Mouse (Mus musculus) liver, embryonic 11.5 days (tissue): ENCODE data around the gene Smoc1. TPM values are rescaled to one million over a fixed set of nuclear protein-coding genes. Genes with fewer than 3 reads are reported as not detected.

Experiments used
- ATAC-seq: fragments of 200-750 bp; cut with Nextera tagmentation; replicated peaks from 2 replicates; pipeline ENCODE4 v1.8.0; 2017; ENCODE audit warnings: moderate number of reproducible peaks, mild to moderate bottlenecking, moderate TSS enrichment, moderate library complexity; ENCODE audit not compliant: low FRiP score
- DNase-seq: peaks from one replicate; pipeline ENCODE4 v3.0.0-alpha.2; 2017; ENCODE audit warnings: low spot score
- H3K27ac ChIP-seq: fragments of 300-500 bp; sonication (generic); 2 replicates; pipeline ENCODE4 v1.5.1; 2014; ENCODE audit warnings: mild to moderate bottlenecking, low read depth, low read length, control low read depth
- H3K27me3 ChIP-seq: fragments of 300-500 bp; sonication (generic); replicated peaks from 2 replicates; pipeline ENCODE4 v1.6.1; 2014; ENCODE audit warnings: low read length, mixed read lengths; ENCODE audit not compliant: control insufficient read depth, insufficient read depth
- H3K36me3 ChIP-seq: fragments of 300-500 bp; sonication (generic); 2 replicates; pipeline ENCODE4 v1.6.1; 2014; ENCODE audit warnings: mild to moderate bottlenecking, low read length, moderate library complexity, mixed read lengths; ENCODE audit not compliant: control insufficient read depth, insufficient read depth
- H3K4me1 ChIP-seq: fragments of 300-500 bp; sonication (generic); replicated peaks from 2 replicates; pipeline ENCODE4 v1.6.1; 2014; ENCODE audit warnings: low read length, mixed read lengths; ENCODE audit not compliant: control insufficient read depth, insufficient read depth
- H3K4me2 ChIP-seq: fragments of 300-500 bp; sonication (generic); 2 replicates; pipeline ENCODE4 v1.6.1; 2014; ENCODE audit warnings: mild to moderate bottlenecking, control low read depth, moderate library complexity
- H3K4me3 ChIP-seq: fragments of 300-500 bp; sonication (generic); 2 replicates; pipeline ENCODE4 v1.5.1; 2014; ENCODE audit warnings: low read depth, low read length, control low read depth
- H3K9ac ChIP-seq: fragments of 300-500 bp; sonication (generic); 2 replicates; pipeline ENCODE4 v1.6.1; 2014; ENCODE audit warnings: low read depth, low read length, control low read depth
- H3K9me3 ChIP-seq: fragments of 300-500 bp; sonication (generic); 2 replicates; pipeline ENCODE4 v1.6.1; 2016; ENCODE audit warnings: low read length, inconsistent platforms, mixed read lengths; ENCODE audit not compliant: control insufficient read depth
- WGBS: fragments of 180-500 bp; shearing (Covaris S2); extraction: QIAGEN DNeasy Blood & Tissue Kit; methylation state at CpG from one replicate; pipeline ENCODE4 v1.1.7; 2014; 5-methylcytosine and 5-hydroxymethylcytosine counted together
- polyA plus RNA-seq: library from polyadenylated mRNA; unstranded; fragments of >200 nt; fragmentation: Nextera tagmentation; extraction: Ambion mirVana; gene quantifications from 2 replicates; pipeline ENCODE4 v1.2.1, GENCODE M21; 2014

Gene Smoc1
- polyA plus RNA-seq, 1 experiment from 2014 or later: 10.9 TPM

DNA sequence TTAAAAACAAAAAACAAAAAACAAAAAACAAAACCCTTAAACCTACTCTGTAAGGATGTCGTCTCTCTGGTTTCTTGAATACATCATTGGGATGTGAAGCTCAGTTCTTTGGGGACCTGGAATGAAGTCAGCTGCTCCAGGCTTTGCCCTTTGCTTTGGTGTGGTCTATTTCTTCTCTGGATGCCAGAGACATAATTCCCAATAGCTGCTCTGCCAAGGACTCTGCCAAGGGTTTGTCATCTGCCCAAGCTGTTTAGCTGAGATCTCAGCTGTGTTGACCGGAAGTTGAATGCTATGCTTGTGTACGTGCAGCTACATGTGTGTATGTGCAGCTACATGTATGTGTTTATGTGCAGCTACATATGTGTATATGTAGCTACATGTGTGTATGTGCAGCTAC, 83.4 kb downstream of the Smoc1 start:
- WGBS: 89% methylated on average over 3 of the region's 3 CpGs
- Histone ChIP-seq H3K4me2 (no peak overlapping the region), H3K27me3 (no peaks in the 10 kb centered on the region), H3K4me1 (peaks cover 7% of the 10 kb centered on the region), H3K9ac (no peak overlapping the region), H3K36me3 (no peaks in the 10 kb centered on the region), H3K4me3 (no peak overlapping the region), H3K27ac (no peak overlapping the region), H3K9me3 (no peaks in the 10 kb centered on the region)
- DNase-seq (no peak), ATAC-seq (no peak)

DNA sequence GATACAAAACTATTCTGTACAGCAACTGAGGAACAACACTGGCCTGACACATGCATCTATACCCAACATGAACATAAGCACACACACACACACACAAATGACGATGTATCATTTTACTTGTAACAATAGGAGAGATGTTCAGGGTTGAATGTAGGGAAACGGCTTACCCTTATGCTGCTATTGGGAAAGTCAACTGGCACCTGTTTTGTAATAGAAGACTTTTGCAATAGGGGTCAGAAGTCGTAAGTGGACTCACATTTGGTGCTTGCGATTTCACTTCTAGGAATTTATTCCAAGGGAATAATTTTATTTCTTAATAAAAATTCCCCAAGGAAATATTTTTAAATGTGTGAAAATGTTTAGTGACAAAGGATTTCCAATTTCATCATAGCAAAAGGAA, 85.7 kb downstream of the Smoc1 start:
- no peak overlapping the region for H3K4me3 ChIP-seq
- WGBS: 87% methylated on average over 4 of the region's 4 CpGs
- no peaks in the 10 kb centered on the region for H3K27me3 ChIP-seq
- no peaks in the 10 kb centered on the region for H3K9me3 ChIP-seq
- H3K27ac ChIP-seq: no peak overlapping the region
- ATAC-seq (no peak), DNase-seq (no peak)
- H3K36me3 ChIP-seq: no peaks in the 10 kb centered on the region
- no peak overlapping the region for H3K4me2 ChIP-seq
- H3K4me1 ChIP-seq: peaks cover 7% of the 10 kb centered on the region
- H3K9ac ChIP-seq: no peak overlapping the region

DNA sequence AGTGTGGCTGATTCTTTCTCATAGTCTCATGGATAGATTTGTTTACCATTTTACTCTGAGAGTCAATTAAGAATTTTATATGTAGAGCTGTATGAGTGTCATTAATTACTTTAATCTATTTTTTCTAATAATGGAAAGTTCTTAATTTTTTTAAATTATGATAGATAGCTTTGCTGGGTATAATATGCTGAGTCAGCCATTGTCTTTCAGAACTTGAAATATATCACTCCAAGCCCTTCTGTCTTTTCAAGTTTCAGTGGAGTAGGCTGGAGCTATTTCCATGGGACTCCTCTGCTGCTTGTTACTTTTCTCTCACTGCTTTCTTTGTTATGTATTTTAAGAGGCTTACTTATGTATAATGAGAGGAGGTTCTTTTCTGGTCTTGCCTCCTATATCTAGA, 93.7 kb downstream of the Smoc1 start:
- H3K9ac ChIP-seq: no peak overlapping the region
- no peak overlapping the region for H3K4me3 ChIP-seq
- no peaks in the 10 kb centered on the region for H3K27me3 ChIP-seq
- no peak for DNase-seq
- ATAC-seq: no peak
- no peaks in the 10 kb centered on the region for H3K36me3 ChIP-seq
- H3K27ac ChIP-seq: no peak overlapping the region
- H3K4me2 ChIP-seq: no peak overlapping the region
- H3K4me1 ChIP-seq: no peaks in the 10 kb centered on the region
- no peaks in the 10 kb centered on the region for H3K9me3 ChIP-seq

DNA sequence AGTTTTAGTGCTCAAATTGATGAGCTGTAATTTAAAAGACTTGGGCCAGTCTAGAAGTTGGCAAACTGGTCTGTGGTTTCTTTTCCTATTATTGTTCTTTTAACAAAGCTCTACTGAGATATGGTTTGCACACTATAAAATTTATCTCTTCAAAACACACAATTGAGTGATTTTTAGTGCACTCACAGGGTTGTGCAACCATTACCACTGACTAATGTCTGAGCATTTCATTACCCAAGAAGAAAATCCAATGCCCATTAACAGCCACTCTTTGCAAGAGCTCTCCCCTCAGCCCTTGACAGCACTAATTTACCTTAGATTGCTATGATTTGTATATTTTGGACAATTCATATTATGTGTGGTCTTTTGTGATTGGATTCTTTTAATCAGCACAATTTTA, 97.2 kb downstream of the Smoc1 start:
- H3K4me2 ChIP-seq: no peak overlapping the region
- no peaks in the 10 kb centered on the region for H3K27me3 ChIP-seq
- no peak overlapping the region for H3K4me3 ChIP-seq
- DNase-seq (no peak), ATAC-seq (no peak)
- no peaks in the 10 kb centered on the region for H3K4me1 ChIP-seq
- no peak overlapping the region for H3K9ac ChIP-seq
- no peak overlapping the region for H3K27ac ChIP-seq
- no peaks in the 10 kb centered on the region for H3K36me3 ChIP-seq
- H3K9me3 ChIP-seq: no peaks in the 10 kb centered on the region

DNA sequence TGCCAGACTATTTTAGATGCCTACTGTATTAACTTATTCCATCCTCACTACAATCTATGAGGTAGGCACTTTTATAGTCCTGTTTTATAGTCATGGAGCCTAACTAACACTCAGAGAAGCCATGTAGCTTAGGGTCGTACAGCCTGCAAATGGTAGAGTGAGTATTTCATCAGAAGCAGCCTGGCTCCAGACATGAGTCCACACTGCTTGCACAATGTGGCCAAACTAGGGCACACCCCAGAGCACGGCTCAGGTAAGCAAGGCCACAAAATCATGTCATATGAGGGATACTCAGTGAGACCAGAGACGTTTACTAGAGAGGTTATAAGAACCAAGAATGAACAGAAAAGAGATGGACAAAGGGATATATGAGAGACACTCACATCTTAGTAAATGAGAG, 100.2 kb downstream of the Smoc1 start:
- WGBS: 81% methylated on average over 3 of the region's 3 CpGs
- no peak overlapping the region for H3K4me2 ChIP-seq
- no peak overlapping the region for H3K9ac ChIP-seq
- DNase-seq: no peak
- H3K9me3 ChIP-seq: no peaks in the 10 kb centered on the region
- no peaks in the 10 kb centered on the region for H3K4me1 ChIP-seq
- no peak overlapping the region for H3K27ac ChIP-seq
- H3K4me3 ChIP-seq: no peak overlapping the region
- no peaks in the 10 kb centered on the region for H3K36me3 ChIP-seq
- ATAC-seq: no peak
- no peaks in the 10 kb centered on the region for H3K27me3 ChIP-seq

DNA sequence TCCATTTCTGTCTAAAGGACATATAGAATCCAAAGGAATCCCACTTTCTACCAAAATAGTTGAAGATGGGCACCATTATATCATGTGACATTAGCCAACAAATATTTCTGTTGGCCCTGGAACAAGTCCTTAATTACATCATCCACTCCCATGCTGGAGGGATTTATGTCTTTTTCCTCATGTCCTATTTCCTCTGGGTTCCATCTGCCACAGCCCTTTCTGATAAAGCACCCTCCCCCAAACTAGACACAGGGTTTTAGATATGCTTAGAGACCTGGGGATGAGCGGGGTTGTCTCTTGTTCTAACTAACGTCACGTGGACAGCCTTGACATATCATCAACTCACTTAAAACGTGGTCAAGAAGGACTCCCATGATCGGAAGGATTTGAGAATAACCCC, 102.1 kb downstream of the Smoc1 start:
- H3K4me1 ChIP-seq: no peaks in the 10 kb centered on the region
- WGBS: 69% methylated on average over 5 of the region's 5 CpGs

DNA sequence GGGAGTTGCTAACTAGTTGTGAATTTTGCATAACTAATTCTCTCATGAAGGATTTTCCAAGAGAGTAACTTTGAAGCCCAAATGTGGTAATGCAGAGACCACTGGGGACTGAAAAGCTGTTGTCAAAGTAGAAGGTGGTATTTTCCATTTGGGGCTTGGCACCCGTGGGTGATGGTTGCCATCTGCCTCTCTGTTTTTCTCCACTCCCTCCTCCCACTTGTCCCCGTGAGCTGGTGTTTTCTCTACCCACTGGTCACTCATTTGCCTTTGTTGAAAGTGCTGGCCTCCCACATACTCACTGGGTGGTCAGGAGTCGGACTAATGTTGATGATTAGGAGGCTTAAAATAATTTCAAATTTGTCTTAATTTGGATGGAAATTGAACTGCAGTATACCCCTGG, 104.1 kb downstream of the Smoc1 start:
- H3K4me3 ChIP-seq: no peak overlapping the region
- DNase-seq (no peak), ATAC-seq (no peak)
- no peaks in the 10 kb centered on the region for H3K4me1 ChIP-seq
- no peak overlapping the region for H3K9ac ChIP-seq
- H3K27me3 ChIP-seq: no peaks in the 10 kb centered on the region
- no peak overlapping the region for H3K4me2 ChIP-seq
- no peak overlapping the region for H3K27ac ChIP-seq
- H3K9me3 ChIP-seq: no peaks in the 10 kb centered on the region
- no peaks in the 10 kb centered on the region for H3K36me3 ChIP-seq
- 39% methylated on average over 3 of the region's 3 CpGs for WGBS

More for the DNA sequence above, 102.1 kb downstream of the Smoc1 start:
- ATAC-seq (no peak), DNase-seq (no peak)
- Histone ChIP-seq H3K4me2 (no peak overlapping the region), H3K9me3 (no peaks in the 10 kb centered on the region), H3K27me3 (no peaks in the 10 kb centered on the region), H3K27ac (no peak overlapping the region), H3K9ac (no peak overlapping the region), H3K36me3 (no peaks in the 10 kb centered on the region), H3K4me3 (no peak overlapping the region)

DNA sequence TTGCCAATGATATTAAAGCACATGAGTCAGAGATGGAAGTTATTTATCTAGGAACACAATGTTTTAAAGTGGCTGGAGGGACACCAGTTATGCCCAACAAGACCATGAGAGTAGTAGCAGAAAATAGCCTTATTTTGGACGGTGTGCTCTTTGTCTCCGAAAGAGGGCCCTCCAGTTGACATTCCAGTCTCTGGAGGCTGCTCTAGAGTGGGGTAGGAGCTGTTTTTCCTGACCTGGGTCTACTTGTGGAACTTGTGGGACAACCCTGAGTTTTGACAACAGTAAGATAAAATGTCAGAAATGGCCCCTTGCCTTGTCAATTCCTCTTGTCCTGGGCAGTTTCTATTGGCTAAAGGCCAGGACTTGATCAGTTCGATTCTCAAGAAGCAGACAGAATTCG, 104.5 kb downstream of the Smoc1 start:
- WGBS: 62% methylated on average over 4 of the region's 4 CpGs
- Histone ChIP-seq H3K9ac (no peak overlapping the region), H3K4me2 (no peak overlapping the region), H3K4me3 (no peak overlapping the region), H3K27ac (no peak overlapping the region), H3K9me3 (no peaks in the 10 kb centered on the region), H3K36me3 (no peaks in the 10 kb centered on the region), H3K4me1 (no peaks in the 10 kb centered on the region), H3K27me3 (no peaks in the 10 kb centered on the region)
- no peak for DNase-seq
- no peak for ATAC-seq

DNA sequence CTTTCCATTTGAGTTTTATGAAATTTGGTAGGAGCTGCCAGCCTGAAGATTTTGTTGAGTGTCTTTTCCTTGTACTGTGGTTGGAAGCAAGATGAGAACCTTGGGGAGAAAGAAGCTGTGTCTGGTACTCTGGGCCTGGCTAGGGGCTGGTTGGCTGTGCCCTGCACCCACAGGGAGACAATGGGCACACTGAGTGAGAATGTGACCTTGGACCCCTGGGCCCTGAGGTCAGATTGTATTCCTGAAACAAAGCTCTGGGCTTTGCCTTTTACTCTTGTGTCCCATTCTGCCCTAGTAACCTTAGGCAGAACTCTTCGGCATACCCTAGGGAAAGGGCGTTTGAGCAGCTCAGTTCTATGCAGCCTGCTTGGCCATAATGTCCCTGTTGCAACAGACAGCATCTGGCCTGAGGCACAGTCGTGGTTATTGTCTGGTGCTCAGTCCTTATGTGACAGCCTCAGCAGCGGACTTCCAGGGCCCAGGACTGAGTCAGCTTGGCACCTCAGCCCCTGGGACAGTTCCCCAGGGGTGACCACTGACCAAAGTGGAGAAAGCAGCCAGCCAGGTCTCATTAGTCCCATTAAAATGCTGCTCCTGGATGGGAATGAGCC, 106.6 kb downstream of the Smoc1 start:
- Histone ChIP-seq H3K4me3 (no peak overlapping the region), H3K27ac (no peak overlapping the region), H3K9me3 (no peaks in the 10 kb centered on the region), H3K36me3 (no peaks in the 10 kb centered on the region), H3K27me3 (no peaks in the 10 kb centered on the region), H3K4me2 (no peak overlapping the region), H3K9ac (no peak overlapping the region), H3K4me1 (no peaks in the 10 kb centered on the region)
- no peak for DNase-seq
- no peak for ATAC-seq
- 59% methylated on average over 4 of the region's 4 CpGs for WGBS
